Mouse (Mus musculus) adrenal gland, adult 18-20 months (tissue): ENCODE measurements around the gene Lrrk1. TPM values are rescaled to one million over a fixed set of nuclear protein-coding genes. Genes with fewer than 3 reads are reported as not detected.
A peak's percentile ranks its signal among the peaks of the same experiment; 100 is the strongest.
"Not testable (repeated sequence)": the region's sequence is repeated elsewhere in the genome, so short reads cannot be mapped to it uniquely, and the experiment has no call there.

Experiments
- DNase-seq, 2 experiments: peaks; one replicate each; pipeline ENCODE4 v3.0.0; 2021 to 2022; ENCODE audit warnings: low spot score in 2 of 2
- microRNA-seq, 2 experiments: library from miRNA; unstranded; fragments of <30 nt; microRNA quantifications; one replicate each; pipeline ENCODE4 v1.2.0; 2021; ENCODE audit warnings: borderline number of aligned reads in 2 of 2
- total RNA-seq, 2 experiments: library from RNA; stranded (reverse); gene quantifications; 1 replicate in 1 of 2; 2 replicates in 1 of 2; pipeline ENCODE4 v1.2.3; 2021

Lrrk1 gene
- total RNA-seq, 2 experiments from 2014 or later: 12.2 to 12.6 TPM

DNA sequence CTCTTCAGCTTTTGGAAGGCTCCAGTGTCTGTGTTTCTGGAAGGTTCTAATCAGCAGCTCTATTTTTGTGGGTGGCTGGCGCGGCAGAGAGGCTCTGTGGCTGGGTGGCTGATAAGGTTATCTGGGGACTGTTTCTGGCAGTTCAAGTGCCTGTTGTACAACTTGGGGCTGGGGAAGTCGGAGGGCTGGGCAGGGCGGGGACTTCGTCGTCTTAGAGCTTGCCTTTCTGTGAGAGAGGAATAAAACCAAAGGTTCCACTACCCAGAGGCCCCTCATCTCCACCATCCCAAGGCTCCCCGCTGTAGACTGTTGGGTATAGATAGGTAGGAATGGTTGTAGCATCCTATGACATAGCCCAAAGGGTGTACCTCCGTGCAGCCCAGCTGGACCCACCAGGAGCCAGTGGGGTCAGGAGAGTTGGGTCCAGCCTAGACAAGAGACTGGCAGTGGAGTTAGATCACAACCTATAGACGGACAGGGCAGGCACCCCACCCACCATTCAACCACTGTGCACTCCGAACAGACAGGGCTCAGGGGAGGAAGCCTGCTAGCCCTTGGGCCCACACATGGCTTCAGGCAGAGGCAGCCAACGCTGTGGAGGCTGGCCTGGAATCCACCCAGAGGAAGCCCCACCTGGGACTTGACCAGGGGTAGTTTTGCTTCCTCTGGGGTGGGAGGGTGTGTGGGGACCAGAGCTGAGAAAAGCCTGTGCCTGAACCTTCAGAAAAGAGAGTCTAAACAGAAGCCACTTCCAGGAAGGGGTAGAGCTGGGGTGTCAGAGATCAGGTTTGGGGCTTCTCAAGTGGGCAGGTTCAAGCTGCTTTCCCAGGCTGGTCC lies 191.3 kb downstream of the Lrrk1 start:
- DNase-seq: no peak

DNA sequence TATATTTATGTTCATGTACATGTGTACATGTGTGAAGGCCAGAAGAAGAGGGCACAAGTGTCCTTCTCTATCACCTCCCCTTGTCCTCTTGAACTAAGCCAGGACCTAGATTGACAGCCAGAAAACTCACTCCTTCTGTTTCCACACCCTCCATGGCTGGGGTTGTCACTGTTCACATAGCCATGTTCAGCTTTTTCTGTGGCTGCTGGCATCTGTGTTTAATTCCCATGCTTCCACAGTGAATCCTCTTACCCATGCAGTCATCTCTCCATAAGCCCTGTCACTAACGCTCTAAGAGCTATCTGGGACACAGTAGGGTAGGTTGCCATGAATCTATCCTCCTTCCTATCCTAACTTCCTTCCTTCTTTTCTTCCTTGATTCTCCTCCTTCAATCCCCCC lies 192.3 kb downstream of the Lrrk1 start:
- no peak for DNase-seq

DNA sequence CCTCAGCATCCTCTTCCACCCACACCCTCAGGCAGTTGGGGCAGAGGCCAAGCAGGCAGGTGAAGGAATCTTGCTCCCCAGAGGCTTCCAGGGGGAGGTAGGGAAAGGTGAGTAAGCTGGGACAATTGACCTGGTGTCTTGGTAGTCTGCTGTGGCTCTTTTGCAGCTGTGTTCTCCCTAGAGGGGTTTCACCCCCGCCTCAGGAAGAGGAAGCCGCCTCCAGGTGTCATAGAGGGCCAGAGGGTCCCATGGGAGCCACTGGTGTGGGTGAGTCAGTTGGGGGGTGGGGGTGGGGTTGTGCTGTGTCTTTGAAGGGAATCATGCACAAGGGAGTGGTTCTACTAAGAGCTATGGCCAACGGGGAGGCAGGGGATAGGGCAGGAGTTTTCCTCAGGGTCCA lies 193.6 kb downstream of the Lrrk1 start:
- DNase-seq: peak in 1 of 2 experiments; percentile 14

DNA sequence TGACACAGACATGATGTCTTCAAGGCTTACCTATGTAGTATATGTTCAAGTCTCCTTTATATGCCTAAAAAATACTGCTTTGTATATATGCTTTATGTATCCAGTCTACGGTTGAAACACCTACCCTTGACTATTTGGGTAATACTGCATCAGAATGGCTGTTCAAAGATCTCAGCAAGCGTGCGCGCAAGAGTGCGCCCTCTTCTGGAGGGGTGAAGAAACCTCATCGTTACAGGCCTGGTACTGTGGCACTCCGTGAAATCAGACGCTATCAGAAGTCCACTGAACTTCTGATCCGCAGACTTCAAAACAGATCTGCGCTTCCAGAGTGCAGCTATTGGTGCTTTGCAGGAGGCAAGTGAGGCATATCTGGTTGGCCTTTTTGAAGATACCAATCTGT lies 197.8 kb downstream of the Lrrk1 start:
- not testable (repeated sequence) for DNase-seq

DNA sequence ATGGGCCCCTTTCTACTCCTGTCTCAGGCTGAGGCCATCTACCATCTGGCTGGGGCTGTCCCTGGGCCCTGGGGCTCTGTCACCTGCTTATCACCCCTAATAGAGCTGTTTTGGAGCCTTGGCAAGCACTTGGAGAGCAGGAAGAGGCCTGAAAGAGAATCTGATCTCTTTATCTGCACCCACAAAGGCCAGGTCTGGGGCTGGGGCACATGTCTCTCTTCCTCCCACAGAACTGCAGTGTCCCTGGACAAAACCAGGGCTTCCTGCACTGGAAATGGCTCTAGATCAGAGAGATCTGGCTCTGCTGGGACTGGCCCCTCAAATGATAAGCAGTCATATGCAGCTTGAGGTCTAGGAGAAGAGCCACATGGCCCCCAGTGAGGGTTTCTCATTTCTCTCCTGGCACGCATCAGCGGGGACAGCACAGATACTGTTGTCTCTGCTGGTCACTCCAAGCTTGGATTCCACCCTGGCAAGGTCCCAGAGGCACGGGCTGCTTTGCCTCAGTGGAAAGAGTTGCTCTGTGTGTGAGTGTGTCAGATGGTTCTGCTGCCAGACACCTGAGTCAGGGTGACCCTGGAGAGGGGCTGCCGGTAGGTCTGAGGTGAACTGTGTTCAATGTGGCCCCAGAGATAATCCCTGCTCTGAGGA lies 200.4 kb downstream of the Lrrk1 start:
- DNase-seq: no peak

DNA sequence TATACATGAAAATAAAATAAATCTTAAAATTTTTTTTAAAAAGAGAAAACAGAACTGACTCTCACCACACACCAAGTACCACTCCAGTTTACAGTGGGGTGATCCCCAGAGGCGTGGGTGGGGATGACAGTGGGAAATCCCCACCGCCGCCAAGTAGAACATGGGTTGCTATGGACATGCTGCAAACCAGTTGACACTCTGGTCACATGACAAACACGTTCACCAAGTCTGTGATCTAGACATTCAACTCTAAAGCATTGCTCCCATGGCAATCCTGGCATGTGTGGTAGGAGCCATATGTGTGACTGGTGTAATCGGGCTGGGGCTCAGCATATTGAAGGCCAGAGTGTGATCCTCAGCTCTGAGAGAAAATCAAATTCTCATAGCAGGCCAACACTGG lies 202.8 kb downstream of the Lrrk1 start:
- no peak for DNase-seq

DNA sequence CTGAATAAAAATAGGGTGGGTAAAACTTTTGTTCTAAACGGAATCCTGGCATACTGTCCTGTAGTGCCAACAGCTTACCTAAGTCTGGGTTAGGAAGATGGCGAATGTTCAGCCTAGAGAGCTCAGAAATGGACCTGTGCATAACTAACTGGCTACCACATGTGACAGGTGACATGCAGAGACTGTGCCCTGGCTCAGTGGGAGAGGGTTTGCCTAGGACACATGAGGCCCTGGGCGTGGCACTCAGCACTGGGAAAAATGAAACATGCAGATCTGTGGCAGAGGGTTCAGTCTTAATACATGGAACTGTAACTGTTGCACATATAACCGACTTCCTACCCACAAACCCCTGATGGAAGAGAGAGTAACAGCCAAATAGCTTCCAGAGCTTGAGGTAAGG lies 204.1 kb downstream of the Lrrk1 start:
- no peak for DNase-seq

DNA sequence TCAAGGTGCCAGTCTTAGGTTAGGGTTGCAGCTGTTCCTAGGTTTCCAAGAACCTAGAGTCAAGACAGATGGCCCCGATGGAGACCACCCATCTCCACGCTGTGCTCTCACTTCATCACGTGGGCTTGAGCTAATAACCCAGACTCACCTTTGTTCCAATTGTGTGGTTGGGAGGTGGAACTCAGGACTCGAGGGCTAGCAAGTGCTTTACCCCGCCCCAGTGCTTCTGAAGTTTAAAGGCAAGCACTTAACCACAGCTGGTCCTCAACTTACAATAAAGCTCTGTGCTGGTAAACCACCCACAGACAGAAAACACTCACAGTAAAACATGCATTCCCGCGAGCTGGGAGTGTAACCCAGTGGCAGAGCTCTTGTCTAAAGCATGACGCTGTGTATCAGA lies 204.7 kb downstream of the Lrrk1 start:
- no peak for DNase-seq

DNA sequence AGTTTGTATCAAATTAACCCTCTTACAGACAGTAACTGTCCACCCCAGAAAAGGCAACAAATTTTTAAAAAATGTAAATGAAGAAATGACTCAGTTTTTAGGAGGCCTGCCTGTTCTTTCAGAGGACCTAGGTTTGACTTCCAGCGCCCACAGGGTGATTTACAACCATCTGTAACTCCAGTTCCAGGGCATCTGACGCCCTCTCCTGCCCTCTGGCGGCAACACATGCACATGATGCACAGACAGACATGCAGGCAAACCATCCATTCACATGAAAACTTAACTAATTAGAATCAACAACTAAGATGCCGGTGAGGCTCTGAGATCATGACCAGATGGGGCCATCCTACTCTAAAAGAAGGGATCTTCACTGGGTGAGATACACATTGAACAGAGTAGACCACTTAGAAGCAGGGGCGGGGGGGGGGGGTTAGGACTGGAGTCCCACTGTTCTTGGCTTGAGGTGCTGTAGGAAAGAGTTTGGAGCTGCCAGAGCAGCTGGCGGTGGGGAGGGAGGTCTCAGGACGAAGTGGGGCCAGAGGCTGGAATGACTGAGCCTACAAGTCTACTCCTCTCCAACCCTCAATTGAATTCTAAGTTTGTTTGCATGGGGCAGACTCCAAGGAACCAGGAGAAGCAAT lies 206.0 kb downstream of the Lrrk1 start:
- no peak for DNase-seq

DNA sequence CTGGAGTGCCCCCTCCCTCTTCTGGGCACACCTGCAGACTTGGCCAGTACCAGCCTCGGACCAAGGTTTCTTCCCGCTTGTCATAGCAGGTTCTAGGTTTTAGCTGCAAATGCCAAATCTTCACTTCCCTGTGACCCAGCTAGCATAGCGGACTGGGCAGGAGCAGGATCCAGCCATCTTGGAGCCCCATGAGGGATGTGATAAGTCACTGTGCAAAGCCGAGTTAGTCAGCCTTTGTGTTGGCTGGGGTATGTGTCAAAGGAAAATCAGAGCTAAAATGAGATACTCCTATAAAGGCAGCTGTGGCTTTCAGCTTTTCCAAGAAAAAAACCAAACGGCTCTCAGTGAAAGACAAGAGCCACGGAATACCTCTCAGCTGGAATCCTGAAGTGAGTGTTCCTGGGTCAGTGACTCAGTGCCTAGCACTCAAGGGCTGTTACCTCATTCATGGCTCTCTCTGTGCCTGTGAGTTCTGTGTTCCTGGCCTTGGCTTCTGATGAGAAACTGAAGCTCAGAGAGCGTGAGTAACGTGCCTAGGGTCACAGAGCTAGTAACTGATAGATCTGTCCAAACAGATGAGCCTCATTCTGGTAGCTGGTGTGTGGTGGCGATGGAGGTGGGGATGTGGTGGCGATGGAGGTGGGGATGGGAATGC lies 207.3 kb downstream of the Lrrk1 start:
- no peak for DNase-seq

DNA sequence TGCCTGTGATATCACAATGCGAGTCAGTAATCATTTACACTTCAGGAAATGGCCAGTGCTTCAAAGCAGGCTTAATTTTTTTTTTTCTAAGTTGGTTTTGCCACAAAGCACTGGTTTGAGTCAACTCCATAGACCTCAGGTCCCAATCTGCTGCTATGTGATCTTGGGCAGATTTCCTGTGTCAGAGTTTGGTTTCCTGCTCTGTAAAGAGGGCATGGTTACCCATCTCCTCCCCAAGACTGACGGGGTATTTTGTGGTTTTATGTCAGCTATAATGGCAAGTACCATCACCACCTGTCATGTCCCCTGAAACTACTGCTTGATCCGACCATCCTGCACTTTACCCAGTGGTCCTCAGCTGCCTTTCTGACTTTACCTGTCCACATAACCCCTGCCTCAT lies 207.9 kb downstream of the Lrrk1 start:
- no peak for DNase-seq

DNA sequence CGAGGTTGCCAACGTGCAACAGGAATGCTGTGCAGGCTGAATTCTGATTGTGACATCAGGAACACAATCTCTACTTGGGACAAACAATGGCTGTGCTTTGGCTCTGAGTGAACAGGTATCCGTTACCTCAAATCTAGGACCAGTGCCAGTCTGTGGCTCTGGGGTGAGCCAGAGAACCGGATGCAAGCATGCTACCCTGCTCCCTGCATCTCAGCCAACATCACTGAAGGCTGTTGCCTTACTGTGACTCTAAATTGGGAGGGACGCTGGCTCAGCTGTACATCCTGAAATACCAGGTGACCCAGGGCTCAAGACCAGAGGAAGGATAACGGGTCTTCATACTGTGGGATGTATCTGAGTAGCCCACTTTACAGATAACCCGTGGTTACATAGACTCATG lies 208.4 kb downstream of the Lrrk1 start:
- DNase-seq: no peak

DNA sequence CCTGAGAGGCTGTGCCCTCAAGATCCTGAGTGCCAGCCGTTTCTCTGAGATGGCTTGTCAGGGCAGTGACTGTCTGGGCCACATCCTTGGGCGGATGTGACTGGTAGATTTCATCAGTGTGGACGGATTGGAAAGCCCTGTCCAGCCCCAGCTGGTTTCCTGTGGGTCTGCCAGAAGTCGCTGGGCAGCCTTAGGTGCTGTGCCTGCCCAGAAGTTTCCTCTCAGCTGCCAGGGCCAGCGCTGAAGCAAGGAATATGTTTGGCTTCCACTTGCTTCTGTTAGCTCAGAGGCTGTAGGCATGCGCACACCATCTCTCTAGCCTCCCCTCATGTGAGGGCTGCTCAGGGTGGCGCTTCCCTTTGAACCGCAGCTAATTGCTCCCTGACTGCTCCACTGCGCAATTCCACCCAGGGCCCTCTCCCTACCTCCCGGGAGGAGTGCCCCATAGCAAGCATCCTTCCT lies 209.0 kb downstream of the Lrrk1 start:
- DNase-seq: no peak

DNA sequence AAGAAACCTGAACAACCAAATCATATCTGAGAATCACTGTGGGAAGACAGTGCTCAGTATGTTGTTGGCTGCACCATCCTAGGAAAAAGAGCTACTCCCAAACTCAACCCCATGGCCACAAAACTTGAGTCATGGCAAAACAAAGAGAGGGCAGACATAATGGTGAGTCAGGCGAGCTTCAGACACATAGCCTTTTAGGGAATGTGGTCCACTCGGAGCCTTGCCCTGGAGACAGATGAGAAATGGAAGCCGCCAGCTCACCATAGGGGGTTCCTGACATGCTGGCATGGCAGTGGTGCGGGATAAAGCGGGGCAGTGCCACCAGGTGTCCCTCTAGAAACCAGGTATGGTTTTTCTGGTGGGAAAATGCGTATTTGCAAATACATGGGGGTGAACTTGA lies 210.0 kb downstream of the Lrrk1 start:
- DNase-seq: no peak

DNA sequence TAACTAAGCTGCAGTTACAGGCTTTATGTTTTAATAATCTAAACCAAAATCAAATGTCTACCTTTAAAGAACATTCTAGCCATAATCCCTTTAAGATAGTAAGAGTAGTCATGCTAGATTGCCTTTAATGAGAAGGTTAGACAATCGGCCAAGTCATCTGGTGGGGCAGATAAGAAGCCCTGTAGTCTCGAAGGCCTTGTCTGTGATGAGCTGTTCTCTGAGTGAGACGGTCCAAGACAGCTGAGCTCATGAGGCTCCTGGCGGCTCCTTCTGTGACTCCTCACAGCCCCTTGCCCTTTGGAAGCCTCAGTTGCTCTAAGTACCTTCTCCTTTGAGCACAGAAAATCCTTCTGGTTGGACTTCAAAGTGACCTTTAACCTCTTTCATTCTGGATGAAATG lies 211.2 kb downstream of the Lrrk1 start:
- no peak for DNase-seq

Small RNA genes within 50 kb of the gene (microRNA-seq; reads per million reads assigned to microRNA genes)
- 0 to 0.61 reads per million in 2 experiments for gene Mir7057

Other genes starting within 250 kb of the Lrrk1 start
- gene Gm10974, start 22.4 kb downstream of the Lrrk1 start, total RNA-seq: not detected
- 10 to 100 TPM; 12.2 to 16.7 TPM for gene Aldh1a3, start 39.2 kb upstream of the Lrrk1 start, total RNA-seq